Mouse (Mus musculus) spleen, postnatal 4 days (tissue): ENCODE measurements at regions not wholly inside any gene's neighbourhood (a gene's known extent, or its start where the extent isn't known, plus 50 kb on each side); places are given as distances from the start of the nearest gene placed in this dataset.
"Not testable (repeated sequence)": the region's sequence is repeated elsewhere in the genome, so short reads cannot be mapped to it uniquely, and the experiment has no call there.

Source experiments
- DNase-seq, 2 experiments: peaks; one replicate each; pipeline ENCODE4 v3.0.0; 2022; ENCODE audit warnings: low spot score in 2 of 2

GRCm38 (mm10) chr10:14333344-14333743 lies 212.1 kb downstream of the Adgrg6 start:
- no peak for DNase-seq

DNA sequence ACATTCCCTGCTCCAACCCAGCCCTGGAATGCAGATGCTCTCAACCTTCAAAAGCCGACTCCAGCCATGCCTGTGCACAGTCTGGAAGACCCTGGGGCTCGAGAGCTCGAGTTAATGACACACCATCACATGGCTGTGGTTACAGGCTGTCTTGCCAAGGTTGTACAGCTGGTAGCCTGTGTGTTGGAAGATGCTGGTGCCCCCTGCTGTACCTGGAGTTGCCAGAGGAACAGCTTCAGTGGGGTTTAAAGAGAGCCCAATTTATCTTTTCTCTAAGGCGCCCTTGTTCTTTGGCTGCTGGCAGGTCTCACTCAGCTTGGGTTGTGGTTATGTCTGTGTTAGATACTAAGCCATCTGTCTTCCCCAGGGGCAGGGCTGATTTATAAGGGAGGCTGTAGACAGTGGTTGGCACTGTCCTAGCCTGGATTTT lies 212.8 kb downstream of the Adgrg6 start:
- DNase-seq = no peak

DNA sequence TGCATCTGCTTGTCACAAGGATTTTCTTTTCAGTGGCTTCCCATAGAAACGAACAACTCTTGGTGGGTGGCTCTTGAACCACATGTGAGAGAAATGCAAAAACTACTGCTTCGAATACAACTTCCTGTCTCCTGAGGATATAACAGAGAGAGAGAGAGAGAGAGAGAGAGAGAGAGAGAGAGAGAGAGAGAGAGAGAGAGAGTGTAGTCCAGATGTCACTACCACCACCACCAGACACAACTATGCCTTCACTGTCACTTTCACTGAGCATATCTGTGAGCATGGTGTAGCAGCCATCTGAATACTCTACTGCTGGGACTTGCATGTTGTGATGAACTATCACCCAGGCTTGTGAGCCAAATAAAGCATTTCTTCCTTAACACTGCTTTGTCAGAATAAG lies 216.6 kb downstream of the Adgrg6 start:
- no peak for DNase-seq

DNA sequence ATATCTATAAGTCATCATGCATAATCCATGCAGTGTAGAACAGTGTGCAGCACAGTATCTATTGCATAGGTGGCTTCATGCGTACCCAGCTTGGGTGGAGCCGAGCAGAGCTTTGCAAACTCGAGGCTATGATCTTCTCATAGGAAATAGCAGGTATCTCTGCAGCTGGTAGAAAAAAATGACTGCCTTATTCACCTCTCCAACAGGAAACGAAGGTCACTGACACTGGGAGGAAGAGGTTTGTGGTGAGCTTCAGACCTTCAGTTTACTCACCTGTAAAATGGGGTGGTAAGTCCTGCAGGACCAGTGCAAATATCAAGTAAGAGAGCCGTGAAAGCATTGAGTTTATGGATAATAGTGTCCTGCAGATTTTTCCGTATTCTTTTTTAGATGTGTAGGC lies 219.2 kb downstream of the Adgrg6 start:
- no peak for DNase-seq

DNA sequence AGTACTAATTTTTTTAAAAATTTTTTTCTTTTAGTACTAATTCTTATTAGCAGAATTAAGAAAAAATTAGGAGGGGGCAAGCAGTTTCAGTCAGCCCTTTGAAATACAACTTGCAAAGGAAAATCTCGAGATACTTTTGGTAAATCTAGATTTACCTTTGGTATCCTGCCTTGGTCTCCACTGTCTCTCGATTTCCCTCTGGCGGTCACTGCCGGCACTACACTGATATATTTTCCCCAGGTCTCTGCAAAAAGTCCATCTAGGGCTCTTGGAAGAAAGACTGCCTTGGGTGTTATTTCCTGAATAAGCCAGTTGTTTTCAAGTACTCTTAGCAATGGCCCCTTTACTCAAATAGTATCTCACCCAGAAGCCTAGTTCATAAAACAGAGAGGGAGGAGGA lies 224.0 kb downstream of the Adgrg6 start:
- DNase-seq = peak; percentile 57 to 85

- DNase-seq = no peak
These were observed 230.2 kb downstream of the Adgrg6 start for GRCm38 (mm10) chr10:14315232-14315631.

GRCm38 (mm10) chr10:14314607-14315006 lies 230.9 kb downstream of the Adgrg6 start:
- DNase-seq = no peak

- no peak for DNase-seq
These were observed 231.4 kb downstream of the Adgrg6 start for GRCm38 (mm10) chr10:14314004-14314581.

GRCm38 (mm10) chr10:14312959-14313358 lies 232.5 kb downstream of the Adgrg6 start:
- DNase-seq = no peak

DNA sequence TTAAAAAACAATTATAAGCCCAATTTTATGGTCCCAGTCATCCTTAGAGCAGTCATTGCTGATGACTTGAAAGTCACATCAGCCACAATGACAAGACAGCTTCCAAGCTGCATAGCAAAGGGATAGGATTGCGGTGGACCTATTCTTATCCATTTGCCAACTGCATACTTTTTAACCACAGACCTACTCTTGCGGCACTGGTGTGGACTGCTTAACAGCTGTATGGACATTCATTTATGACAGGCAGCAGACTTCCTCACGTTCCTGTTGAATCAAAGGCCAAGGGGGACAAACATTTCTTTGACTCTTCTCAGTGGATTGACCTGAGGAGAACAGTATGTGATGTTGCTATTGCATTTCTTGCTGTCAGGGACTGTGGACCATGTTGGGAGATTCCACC lies 233.5 kb downstream of the Adgrg6 start:
- DNase-seq = no peak

DNA sequence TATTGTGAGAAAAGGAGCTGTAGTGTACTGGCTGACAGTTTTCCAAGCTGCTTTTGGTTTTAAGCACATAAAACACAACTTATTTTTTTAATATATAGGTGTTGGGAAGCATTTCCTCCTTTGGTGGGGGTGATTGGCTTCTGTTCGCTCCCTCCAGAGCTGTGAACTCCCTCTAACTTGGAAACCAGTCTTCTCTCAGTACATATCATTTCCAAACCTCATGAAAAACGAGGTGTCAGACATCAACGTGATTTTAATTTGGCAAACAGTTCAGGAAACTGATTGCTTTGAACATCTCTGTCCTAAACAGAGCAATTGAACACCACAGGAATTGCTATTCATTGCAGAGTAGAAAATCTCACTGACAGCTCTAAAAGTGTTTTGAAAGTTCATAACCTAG lies 238.6 kb downstream of the Adgrg6 start:
- DNase-seq = no peak

- DNase-seq = no peak
These were observed 242.0 kb downstream of the Adgrg6 start for GRCm38 (mm10) chr10:14303476-14303875.

DNA sequence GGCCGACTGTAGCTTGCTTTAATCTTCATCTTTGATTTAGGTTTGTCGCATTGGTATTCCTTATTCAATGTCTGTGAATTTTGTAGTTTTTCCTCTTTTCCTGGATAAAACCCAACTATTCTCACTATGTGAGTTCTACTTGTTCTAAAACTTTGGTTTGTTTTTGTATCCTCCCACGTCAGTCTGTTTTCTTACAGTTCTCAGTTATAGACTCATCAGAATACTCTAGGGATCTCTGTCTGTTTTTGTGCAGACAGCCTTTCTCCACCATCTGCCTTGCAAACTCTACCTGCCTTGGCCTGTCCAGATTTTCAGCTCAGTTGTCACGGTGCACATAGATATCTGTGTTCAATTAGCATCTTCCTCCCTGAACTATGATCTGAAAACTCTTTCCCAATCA lies 249.3 kb downstream of the Adgrg6 start:
- no peak for DNase-seq

DNA sequence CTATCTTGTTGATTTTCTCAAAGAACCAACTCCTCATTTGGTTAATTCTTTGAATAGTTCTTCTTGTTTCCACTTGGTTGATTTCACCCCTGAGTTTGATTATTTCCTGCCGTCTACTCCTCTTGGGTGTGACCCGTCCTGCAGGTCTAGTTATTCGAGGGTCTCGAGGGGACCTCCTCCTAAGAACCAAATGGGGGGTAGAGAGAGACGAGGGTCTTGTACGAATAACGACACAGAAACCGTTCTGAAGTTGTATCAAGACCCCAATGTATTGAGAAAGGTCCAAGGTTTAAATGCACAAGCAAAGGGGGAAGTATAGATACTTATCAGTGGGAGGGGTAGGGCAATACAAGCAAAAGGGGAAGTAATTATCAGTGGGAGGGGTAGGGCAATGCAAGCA lies 252.8 kb downstream of the Adgrg6 start:
- not testable (repeated sequence) for DNase-seq

DNA sequence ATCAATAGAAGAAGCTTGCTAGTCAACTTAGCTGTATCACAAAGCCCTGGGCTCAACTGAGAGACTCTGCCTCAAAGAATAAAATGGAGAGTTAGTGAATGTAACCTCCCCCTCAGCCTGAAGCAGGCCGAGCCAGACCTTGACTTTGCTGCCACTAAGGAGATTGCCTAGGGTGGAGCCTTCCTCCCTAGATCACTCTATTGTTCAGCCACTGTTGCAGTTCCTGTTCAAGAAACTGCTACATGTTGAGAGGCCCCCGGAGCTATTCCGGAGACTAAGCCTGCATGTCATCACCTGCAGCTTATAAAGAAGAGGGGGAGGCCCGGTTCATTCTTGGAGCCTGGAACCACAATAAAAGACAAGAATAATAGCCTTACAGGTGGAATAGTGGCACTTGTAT lies 257.9 kb downstream of the Adgrg6 start:
- DNase-seq = no peak

DNA sequence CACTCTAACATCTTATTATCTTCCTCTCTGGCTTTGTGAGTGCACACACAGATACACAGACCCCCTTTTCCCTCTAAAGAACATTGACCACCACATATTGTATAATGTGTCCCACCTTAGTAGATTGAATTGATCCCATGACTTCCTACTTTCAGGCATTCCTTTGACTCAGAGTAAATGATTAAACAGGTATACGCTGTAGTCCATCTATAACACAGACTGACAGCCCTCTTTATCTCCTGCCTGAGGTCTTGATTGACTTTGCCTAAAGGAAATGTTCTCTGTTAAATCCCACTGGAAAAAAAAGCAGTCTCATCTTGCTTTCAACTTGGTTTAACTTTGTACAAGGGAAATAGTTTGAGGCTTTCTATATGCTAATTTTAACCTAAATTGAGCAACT lies 268.8 kb downstream of the Adgrg6 start:
- DNase-seq = no peak

DNA sequence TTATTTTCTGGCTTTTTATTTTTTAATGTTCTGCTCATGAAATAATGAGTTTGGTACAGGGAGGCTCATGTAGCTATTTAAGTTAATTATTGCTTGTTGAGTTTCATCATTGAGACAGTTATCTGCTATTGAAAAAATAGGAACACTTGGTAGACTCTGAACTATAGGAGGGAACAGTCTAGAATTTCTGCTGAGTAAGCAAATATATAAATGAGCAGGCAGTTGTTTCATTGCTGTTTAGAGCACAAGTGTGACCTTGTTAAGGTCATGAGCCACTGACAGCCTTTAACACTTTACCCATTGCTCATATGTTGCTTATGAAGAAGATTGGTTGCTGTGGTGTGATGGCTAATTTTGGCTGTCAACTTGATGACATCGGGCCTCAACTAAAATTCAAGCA lies 270.0 kb downstream of the Adgrg6 start:
- DNase-seq = no peak

DNA sequence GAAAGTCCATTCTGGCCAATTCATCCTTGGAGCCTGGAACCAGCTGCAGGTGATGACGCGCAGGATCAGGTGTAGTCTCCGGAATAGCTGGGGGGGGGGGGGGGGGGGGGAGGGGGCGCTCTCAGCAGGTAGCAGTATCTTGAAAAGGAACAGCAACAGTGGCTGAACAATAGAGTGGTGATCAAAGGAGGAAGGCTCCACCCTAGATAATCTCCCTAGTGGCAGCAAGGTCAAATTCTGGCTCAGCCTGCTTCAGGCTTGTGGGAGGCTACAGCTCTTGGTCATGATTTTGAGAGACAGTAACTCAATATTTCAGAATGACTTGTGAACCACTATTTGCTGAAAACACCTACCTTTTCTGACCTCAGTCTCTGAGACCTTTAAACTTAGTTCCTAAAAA lies 275.5 kb downstream of the Adgrg6 start:
- DNase-seq = no peak

DNA sequence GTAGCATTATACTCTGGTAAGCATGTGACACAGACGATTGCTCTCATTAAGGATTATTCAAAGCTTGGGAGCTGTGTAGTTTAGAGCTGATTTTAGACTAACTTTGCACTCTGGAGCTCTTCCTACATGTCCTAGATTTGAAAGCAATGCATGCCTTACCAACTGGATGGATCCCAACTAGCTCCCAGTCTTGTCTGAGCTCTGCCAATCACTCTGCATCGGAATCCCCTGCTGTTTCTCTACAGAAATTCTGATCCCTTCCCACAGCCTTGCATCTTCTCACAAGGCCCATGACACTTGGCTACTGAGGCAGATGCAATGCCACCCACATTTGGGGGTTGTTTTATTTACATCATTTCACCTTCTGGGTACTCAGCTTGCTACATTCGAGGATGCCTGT lies 277.8 kb downstream of the Adgrg6 start:
- no peak for DNase-seq

DNA sequence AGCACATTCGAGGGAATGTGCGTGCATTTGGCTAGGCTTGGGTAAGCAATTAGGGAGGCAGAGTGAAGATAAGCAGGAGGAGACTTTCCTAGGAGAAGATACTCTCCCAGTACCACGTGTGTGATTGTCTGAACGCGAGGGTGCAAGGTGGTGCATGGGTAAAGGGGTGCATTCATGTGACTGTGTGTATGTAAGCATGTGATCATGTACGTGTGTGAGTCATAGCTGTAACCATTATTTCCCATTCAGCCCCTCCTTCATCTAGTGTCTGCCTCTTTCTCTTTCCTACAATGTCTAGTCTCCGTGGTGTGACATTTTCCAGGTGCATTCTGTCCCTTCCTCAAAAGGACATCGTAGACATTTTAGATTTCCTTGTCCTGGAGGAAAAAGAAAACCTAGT lies 273.8 kb downstream of the Hivep2 start:
- DNase-seq = no peak

DNA sequence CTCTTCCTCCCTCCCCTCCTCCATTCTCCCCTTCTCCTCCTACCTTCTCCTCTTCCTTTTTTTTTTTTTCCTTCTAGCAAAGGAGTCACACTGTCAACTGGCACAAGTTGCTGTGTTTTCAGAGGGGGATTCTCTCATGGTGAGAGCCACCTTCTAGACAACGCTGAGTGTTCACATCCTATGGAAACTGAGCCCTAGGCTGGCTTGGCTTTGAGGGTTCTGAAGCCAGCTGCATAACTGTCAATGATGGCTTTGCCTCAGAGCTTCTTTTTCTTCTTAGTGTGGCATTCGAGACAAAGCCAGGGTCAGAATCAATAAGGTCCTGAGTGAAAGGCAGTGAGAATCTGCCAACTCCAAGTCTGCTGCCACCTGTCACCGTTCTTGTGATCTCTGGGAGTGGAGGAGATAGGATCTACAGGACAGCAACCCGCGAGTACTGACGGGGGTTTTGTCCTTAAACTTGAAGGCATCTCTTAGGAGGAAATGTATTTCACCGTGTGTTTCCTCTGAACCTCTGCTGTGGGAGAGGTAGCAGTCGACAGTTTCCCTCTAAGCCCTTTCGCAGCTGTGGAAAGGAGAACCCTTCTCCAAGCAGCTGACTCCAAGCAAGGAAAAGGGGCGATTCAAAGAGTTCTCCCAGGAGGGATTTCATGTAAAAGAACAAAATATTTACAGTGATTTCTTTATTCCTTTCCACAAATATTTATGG lies 269.2 kb downstream of the Hivep2 start:
- no peak for DNase-seq

- DNase-seq = no peak
These were observed 268.2 kb downstream of the Hivep2 start for GRCm38 (mm10) chr10:14234005-14234602.

DNA sequence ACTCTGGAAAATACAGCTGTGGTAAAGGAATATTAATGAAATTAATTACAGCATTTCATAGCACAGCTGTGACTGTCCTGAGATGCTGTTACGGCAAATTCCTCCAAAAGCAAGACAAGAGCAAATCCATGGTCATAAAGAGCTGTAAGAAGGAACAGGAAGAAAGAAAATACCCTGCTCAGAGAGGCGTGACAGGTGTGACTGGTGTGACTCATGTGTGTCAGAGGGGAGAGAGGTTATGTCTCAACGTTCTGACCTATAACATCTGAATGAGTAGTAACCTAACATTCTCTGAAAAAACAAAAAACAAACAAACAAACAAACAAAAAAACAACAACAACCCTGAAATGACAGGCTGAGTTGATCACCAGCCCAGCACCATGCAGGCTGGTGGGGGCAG lies 267.5 kb downstream of the Hivep2 start:
- DNase-seq = no peak
